Mouse (Mus musculus) spleen, postnatal 36 days (tissue): Measurements from ENCODE around the gene Mcpt4.
A peak's percentile ranks its signal among the peaks of the same experiment; 100 is the strongest.
"Not testable (repeated sequence)": the region's sequence is repeated elsewhere in the genome, so short reads cannot be mapped to it uniquely, and the experiment has no call there.

Experiments
- DNase-seq, 2 experiments: peaks; one replicate each; pipeline ENCODE4 v3.0.0; 2022; ENCODE audit warnings: low spot score in 2 of 2, mixed read lengths in 1 of 2

Gene Mcpt4

DNA sequence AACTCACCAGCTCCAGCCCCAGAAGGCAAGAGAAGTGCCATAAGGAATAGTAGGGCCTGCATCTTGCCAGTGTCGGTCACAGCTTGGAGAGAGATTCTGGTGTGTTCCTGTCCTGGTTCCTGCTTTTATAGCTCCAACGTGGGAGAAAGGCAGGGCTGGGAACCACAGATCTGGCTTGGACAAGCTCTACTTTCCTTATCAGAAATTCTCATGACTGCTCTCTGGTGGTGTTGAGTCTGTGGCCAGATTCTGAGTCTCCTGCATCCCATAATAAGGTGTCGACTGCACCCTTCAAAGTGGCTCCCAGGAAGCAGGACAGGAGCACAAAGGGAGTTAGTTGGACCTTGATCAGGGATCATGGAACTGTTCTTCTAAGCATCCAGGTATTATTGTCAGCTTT, at the start of gene Mcpt4:
Gene Mcpt4, minus strand, starts transcription at position 101 of the 400 bp plus-strand sequence.
- not testable (repeated sequence) for DNase-seq

DNA sequence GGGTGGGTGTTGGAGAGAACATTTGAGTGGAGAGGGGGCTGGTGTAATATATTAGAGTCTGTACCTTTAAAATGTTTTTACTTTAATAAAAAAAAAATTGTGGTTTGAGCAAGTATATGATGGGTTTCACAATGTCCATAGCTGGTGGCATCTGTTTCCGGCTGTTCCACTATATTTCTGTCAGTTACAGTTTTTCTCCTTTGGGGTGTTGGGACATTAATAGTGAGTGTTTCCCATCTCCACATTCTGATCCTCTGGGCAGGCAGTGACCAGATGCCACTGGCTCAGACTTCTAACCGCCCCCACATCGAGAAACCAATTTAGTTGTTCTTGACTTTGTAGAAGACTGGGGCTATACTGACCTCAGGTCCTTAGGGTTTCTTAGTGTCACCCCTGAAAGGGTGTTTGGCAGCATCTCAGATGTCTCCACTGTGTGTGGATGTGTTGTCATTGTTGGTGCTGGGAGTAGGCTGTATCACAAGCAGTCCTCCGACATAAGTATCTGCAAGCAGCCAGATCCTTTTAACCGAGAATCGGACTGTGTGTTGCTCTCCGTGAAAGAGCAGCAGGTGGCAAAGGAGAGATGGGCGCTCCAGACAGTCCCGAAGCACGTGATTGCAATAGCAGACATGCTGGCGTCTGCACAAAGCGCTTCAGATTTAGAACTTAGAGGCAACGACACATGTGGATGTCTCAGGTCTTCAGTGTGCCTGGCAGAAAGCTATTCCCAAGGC, 43.5 kb upstream of the Mcpt4 start:
- no peak for DNase-seq

DNA sequence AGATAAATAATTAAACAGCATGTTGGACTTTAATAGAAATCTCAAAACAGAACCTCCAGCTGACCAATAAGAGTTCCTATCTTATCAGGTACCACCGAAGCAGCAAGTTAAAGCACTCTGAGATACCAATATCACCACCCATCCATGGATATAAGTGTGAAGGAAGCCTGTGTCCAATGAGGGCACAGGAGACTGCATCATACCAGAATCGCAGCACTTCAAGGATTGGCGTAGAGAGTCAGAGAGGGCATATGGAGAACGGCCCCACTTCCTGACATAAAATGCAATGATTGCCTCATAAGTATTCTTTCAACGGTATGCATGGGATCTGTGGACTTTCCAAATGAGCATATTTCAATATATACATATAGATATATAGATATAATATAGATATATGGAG, 42.9 kb upstream of the Mcpt4 start:
- no peak for DNase-seq

DNA sequence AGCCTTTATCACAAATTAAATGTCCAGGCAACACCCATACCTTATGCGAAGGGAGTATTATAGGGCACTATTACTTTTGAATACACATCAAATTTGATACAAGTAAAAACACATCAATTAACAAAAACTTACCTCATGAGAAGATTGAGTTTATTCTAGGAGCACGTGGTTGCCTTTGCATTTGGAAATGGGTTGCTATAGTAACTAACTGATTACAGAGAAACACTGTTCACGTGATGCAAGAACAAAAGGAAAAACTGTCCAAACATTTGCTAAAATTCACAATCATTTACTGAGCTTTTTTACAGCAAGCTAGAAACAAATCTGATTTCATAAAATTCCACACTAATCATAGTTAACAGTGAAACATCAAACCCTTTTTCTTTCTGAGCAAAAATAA, 41.3 kb upstream of the Mcpt4 start:
- no peak for DNase-seq

DNA sequence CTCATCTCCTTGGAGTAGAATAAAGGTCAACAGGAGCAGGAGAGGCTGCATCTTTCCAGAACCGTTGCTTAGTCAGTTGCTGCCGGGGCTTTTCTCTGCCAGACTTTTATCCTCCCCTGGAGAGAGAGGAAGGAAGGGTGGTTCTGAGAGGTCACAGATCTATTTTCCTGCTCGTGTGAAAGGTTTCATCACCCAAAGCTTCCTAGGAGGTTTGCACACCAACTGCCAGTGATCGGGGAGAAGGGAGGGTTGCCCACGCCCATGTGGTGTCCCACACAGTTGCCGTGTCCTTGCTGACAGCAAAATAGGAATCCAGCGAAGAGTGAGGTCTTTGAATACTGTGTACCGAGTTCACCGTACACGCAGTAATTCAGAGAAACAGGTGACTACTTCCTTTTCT, 40.3 kb upstream of the Mcpt4 start, which contains the start of gene Ctsg:
Gene Ctsg, minus strand, starts transcription at position 189 of the 400 bp plus-strand sequence.
- DNase-seq, result no peak

DNA sequence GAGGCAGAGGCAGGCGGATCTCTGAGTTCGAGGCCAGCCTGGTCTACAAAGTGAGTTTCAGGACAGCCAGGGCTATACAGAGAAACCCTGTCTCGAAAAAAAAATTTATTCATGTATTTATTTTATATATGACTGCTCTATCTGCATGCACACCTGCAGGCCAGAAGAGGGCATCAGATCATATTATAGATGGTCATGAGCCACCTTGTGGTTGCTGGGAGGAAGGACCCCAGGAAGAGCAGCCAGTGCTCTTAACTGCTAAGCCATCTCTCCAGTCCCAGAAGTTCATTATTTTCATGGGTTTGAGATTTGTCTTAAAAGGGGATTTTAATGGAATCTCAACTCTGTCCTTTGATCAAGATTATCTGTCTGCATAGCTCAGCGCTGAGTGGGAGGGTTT, 36.8 kb upstream of the Mcpt4 start:
- no peak for DNase-seq

DNA sequence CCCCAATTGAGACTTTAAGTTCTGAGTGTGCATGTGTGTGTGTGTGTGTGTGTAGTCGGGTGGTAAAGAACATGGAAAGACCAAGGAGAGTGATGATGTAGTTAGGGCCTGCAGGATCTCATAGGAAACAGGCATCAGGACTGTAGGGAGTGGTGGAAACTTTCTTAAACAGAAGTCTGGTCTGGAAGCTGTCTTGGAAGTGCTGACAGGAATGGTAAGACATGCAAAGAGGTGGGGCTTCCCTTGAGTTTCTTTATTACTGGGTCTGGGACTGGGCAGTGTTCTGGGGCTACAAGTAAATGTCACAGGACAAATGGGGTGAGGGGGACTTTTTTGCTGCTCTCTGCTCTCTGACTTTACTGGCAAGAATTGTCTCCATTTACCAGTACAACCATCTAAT, 35.5 kb upstream of the Mcpt4 start:
- DNase-seq, result no peak

DNA sequence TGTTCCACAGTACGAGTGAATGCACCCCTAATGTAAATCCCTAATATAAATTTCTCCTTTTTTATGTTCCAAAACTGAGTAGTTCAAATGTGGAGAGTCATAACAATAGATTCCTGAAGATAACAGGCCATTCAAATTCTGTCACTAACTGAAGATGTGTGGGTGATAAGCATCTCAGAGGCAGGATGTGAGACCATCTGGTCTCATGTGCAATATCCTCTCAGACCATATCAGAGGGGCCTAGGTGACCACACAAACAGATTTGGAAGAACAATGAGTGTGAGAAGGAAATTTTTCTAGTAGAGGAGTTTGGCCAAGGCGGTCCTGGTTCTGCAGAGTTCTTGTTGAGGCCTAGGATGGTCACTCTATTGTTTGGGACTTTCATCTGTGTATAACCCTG, 31.2 kb upstream of the Mcpt4 start:
- DNase-seq, result no peak

DNA sequence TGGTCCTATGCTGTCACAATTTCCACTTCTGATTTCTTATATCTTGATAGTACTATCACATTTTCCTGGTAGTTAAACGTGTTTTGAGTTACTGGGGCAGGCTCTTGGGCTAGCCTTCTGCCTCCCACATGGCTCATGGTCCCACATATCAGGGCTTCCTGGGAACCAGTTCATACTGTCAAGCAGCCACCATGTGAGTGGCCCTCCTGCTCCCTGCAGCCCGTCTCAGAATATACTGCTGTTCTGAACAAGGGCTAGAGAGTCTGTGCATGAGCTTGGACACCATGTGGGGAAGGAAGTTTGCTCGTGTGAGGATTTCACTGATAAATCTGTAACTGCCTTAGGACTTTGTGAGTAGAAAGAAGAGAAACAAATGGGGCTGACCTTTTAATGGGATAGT, 24.6 kb upstream of the Mcpt4 start:
- no peak for DNase-seq

DNA sequence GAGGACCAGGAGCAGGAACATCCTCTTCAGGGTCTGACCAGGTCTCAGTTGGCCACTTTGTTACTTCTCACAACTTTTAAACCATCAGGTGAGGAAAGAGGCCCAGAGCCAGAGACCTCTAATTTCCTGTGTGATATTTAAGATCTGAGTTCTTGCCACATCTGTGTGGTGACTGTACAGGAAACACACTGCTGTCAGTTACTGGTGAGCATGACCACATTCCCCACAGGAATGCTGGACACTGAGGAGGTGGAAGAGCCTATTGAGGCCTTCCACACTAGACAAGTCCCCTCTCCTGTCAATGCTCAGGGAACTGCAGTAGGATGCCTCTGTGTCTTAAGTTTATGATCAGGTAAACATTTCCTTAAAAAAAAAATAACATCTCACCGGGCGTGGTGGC, 23.1 kb upstream of the Mcpt4 start, which contains the start of gene Mcpt8:
Gene Mcpt8, minus strand, starts transcription at position 107 of the 400 bp plus-strand sequence.
- no peak for DNase-seq

DNA sequence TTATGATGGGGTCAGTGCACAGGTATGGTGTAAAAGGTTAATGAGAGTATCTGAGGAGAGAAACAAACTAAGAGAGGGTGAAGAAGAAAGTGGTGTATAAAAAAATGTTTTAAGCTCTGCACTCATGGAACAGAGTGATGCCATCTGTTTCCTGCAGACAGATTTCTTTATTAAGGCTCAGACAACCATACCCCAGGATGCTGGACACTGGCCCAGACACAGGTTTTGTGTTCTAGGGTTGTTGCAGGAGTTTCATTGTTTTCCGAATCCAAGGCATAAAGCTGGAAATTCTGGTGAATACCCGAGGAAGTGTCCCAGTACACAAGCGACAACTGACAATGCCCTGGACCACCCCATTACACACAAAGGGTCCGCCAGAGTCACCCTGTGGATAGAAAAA, 19.9 kb upstream of the Mcpt4 start:
- no peak for DNase-seq

DNA sequence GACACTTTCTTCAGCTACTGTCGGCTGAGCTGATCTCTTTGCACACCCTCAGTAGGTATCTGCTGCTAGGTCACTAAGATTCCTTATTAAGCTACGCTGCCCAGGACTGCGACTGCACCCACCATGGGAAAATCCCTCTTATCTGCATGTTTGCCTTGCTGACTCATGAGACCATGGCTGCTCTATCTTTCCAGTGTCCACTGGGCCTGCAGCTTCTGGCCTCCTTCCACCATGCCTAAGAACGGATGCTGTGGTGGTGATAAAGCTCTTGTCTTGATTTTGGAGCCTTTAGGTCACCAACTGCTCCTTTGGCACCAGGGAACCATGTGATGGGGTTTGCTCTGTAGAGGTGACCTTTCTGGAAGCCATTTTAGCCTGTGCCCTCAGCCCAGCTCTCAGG, 4.4 kb downstream of the Mcpt4 start:
- no peak for DNase-seq

DNA sequence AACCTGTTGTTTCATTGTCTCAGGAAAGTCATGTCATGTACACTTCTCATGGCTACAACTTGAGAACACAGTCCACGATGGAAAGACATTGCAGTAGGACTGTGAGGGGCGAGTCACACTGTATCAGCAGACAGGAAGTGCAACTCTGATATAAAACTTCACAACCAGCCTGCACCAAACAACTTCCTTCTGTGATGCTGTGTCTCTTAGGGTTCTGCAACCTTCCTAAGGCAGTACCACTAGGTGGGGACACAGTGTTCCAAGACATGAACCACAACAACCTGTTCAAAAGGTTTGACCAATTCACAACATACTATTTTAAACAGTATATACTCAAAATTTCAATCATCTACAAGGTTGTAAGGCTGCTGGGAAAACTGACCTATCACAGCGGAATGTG, 6.7 kb downstream of the Mcpt4 start:
- DNase-seq, result no peak

DNA sequence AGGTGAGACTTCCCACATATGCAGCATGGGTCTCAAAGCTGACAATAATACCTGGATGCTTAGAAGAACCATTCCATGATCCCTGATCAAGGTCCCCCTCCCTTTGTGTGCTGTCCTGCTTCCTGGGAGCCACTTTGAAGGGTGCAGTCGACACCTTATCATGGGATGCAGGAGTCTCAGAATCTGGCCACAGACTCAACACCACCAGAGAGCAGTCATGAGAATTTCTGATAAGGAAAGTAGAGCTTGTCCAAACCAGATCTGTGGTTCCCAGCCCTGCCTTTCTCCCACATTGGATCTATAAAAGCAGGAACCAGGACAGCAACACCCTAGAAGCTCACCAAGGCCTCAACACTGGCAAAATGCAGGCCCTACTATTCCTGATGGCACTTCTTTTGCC, 20.3 kb downstream of the Mcpt4 start, which contains the start of gene Mcpt2:
Gene Mcpt2, plus strand, starts transcription at position 250 of the 400 bp plus-strand sequence.
- not testable (repeated sequence) for DNase-seq

DNA sequence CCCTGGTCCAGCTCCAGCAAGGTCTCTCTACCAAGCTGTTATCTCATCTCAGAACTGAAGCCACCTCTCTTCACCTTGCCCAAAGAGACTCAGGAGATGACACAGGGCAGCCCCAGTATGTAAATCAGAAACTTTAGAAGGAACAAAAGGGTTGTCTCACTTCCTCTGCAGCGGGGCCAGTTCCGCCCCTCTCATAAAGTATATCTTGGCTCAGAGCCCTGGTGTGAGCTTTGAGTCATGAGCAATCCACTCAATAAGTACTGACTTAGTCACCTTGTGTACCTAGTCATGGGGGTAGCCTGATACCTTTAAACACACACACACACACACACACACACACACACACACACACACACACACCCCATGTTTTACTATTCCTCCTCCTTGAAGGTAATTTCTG, 27.7 kb downstream of the Mcpt4 start:
- DNase-seq, result peak in 1 of 2 experiments; percentile 8

DNA sequence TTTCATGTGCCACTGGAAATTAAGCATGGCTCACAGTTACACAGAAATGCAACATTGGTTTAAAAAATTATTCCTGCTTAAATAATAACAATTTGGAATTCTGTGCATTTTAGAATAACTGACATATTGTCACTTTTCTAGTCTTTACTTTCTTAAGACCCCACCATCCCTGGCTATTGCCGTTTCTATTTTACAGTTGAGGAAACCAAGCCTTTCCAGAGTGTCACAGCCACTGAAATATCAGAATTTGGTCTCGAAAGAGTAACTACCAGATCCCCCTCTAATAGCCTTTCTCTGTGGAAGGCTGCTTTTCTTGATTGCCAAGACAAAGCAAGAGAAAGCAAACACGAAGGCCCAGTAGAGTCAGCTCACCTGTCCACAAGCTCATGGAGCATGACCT, 31.7 kb downstream of the Mcpt4 start, which contains the start of gene Mcpt9:
Gene Mcpt9, minus strand, starts transcription at position 101 of the 400 bp plus-strand sequence.
- not testable (repeated sequence) for DNase-seq

DNA sequence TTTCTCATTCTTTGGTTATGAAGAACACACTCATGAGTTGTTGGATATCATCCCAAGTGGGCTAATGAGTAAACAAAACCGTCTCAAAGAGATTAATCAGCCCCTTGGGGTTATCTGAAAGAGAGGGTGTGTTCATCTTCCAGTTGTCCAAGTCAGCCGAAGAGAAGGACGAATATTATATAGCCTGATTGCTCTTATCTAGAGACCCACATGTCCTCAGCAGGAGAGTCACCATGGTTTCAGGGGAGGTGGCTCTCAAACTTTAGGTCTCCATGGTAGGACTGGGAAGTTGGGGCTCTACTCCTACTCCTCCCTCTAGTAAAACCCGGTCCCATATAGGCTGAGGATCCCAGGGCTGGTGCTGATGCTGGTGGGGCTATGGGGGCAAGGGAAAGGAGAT, 40.8 kb downstream of the Mcpt4 start:
- DNase-seq, result peak; percentile 5 to 17

DNA sequence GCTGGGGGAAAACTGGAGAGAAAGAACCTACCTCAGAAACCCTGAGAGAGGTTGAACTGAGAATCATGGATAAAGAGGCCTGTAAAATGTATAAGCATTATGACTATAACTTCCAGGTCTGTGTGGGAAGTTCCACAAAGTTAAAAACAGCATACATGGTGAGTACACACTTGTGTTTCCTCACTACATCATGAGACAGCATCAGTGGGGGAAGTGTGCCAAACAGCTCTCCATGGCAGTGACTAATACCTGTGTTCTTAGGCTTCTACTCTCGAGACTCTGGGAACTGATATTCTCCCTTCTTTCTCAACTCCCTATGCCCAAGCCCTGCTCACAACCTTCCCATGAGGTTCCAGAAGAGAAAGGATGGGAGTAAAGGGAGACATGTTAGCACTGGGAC, 42.7 kb downstream of the Mcpt4 start:
- no peak for DNase-seq

DNA sequence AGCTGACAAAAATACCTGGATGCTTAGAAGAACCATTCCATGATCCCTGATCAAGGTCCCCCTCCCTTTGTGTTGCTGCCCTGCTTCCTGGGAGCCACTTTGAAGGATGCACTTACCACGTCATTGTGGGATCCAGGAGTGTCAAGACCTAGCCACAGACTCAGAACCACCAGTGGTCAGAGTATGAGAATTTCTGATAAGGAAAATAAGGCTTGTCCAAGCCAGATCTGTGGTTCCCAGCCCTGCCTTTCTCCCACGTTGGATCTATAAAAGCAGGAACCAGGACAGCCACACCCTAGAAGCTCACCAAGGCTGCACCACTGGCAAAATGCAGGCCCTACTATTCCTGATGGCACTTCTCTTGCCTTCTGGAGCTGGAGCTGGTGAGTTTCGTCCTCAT, 44.4 kb downstream of the Mcpt4 start, which contains the start of gene Mcpt1:
Gene Mcpt1, plus strand, starts transcription at position 301 of the 400 bp plus-strand sequence.
- not testable (repeated sequence) for DNase-seq

DNA sequence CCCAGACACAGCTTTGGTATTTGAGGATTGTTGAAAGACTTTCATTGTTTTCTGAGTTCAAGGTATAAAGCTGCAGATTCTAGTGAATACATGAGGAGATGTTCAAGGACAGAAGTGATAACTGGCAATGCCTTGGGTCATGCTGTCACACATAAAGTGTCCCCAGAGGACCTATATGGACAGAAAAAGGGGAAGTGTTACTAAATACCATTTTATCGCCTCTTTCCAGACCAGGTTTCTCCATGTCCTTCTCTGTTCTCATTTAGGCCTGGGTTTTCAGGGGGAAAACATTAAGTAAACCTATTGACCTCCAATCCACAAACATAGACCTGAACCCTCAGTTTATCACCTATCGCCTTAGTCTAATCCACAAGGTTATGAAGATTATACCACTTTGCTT, 48.2 kb downstream of the Mcpt4 start:
- DNase-seq, result no peak

DNA sequence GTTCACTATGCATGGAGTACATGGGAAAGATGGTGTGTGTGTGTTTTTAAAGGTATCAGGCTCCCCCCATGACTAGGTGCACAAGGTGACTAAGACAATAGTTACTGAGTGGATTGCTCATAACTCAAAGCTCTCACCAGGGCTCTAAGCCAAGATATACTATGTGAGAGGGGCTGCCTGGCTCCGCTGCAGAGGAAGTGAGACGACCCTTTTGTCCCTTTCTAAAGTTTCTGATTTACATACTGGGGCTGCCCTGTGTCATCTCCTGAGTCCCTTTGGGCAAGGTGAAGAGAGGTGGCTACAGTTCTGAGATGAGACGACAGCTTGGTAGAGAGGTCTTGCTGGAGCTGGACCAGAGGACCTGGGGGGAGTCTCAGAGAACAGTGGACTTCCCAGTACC, 49.0 kb downstream of the Mcpt4 start:
- DNase-seq, result no peak
